8 mouse cellular contexts compared by ENCODE assay signal in genomic region chr6:114874138-114874928, GRCm38 (mm10).
A peak's percentile ranks its signal among the peaks of the same experiment; 100 is the strongest.
DNase-seq lines count a peak whose midpoint lies in the region; ATAC-seq and TF ChIP-seq lines count a peak whose summit lies in the region.

No protein-coding gene starts in this region.

- peak overlapping the region; percentile 95 for H3K4me2 ChIP-seq in intestine, embryonic 14.5 days (ENCODE audit: low read length)
- peak overlapping the region; percentile 91 for H3K4me2 ChIP-seq in liver, embryonic 15.5 days

- WGBS in forebrain, embryonic 10.5 days: 9% methylated on average over 19 of the region's 19 CpGs
- 16% methylated on average over 19 of the region's 19 CpGs for WGBS in intestine, embryonic 14.5 days
- WGBS in liver, embryonic 15.5 days (ENCODE audit: insufficient replicate concordance): 7% methylated on average over 19 of the region's 19 CpGs

- TF ChIP-seq EP300 in MEL (IDR thresholded peaks at IDR 0.05; ENCODE audit: low read depth in 1 of 2, low read length in 2 of 2): no peak

- no peaks in the 10 kb centered on the region; the same call in 1 of the 2 replicates for H3K79me2 ChIP-seq in MEL (ENCODE audit: control insufficient read depth, insufficient read depth, low read length, poor library complexity)

- H3K27me3 ChIP-seq in MEL (ENCODE audit: control insufficient read depth in 1 of 2, insufficient read depth in 2 of 2, low read length in 2 of 2): no peaks in the 10 kb centered on the region
- H3K27me3 ChIP-seq in forebrain, embryonic 10.5 days (ENCODE audit: poor library complexity, severe bottlenecking): no peaks in the 10 kb centered on the region
- no peaks in the 10 kb centered on the region for H3K27me3 ChIP-seq in intestine, embryonic 14.5 days (replicated peaks; ENCODE audit: control insufficient read depth, insufficient read depth, low read length)
- H3K27me3 ChIP-seq in liver, embryonic 15.5 days: no peaks in the 10 kb centered on the region

- TF ChIP-seq CTCF in MEL (IDR thresholded peaks at IDR 0.05 in 2 of 3, conservative IDR thresholded peaks at IDR 0.05 in 1 of 3; ENCODE audit: control insufficient read depth in 1 of 3, insufficient read depth in 1 of 3, low read depth in 2 of 3, low read length in 3 of 3, poor library complexity in 1 of 3, severe bottlenecking in 1 of 3): no peak

- H3K27ac ChIP-seq in MEL (ENCODE audit: control insufficient read depth, low read depth, low read length): peak overlapping the region; percentile 91
- H3K27ac ChIP-seq in forebrain, embryonic 10.5 days: peak overlapping the region; percentile 97
- H3K27ac ChIP-seq in intestine, embryonic 14.5 days (ENCODE audit: low read depth): peak overlapping the region; percentile 97
- peak overlapping the region; percentile 87 for H3K27ac ChIP-seq in liver, embryonic 15.5 days (replicated peaks)

- no peak for TF ChIP-seq RAD21 in MEL (IDR thresholded peaks at IDR 0.05; ENCODE audit: low read depth, low read length)

- peaks cover 2 to 13% of the 10 kb centered on the region in 2 experiments for H3K4me1 ChIP-seq in MEL (ENCODE audit: control insufficient read depth in 1 of 2, insufficient read depth in 2 of 2, low read length in 2 of 2)
- H3K4me1 ChIP-seq in forebrain, embryonic 10.5 days: peaks cover 95% of the 10 kb centered on the region
- H3K4me1 ChIP-seq in intestine, embryonic 14.5 days (replicated peaks; ENCODE audit: control insufficient read depth, insufficient read depth, low read length): peaks cover 77% of the 10 kb centered on the region
- H3K4me1 ChIP-seq in liver, embryonic 15.5 days (replicated peaks): peaks cover 69% of the 10 kb centered on the region

- H3K36me3 ChIP-seq in MEL (ENCODE audit: control insufficient read depth in 1 of 2, insufficient read depth in 2 of 2, low read length in 2 of 2): peaks cover 0 to 5% of the 10 kb centered on the region in 2 experiments; a peak in 2 of 4 replicates
- peaks cover 25% of the 10 kb centered on the region for H3K36me3 ChIP-seq in forebrain, embryonic 10.5 days (replicated peaks)
- 0 out of 2 replicates have a peak, but pooled peaks cover 2% of the 10 kb centered on the region for H3K36me3 ChIP-seq in intestine, embryonic 14.5 days (ENCODE audit: control insufficient read depth, insufficient read depth, low read length)
- peaks cover 10% of the 10 kb centered on the region; the same call in 1 of the 2 replicates for H3K36me3 ChIP-seq in liver, embryonic 15.5 days (replicated peaks)

- H3K9ac ChIP-seq in MEL (ENCODE audit: control insufficient read depth, low read depth, low read length, poor library complexity, severe bottlenecking): peak overlapping the region; percentile 65
- H3K9ac ChIP-seq in intestine, embryonic 14.5 days (ENCODE audit: low read length): peak overlapping the region; percentile 68
- H3K9ac ChIP-seq in liver, embryonic 15.5 days: peak overlapping the region; percentile 66

- no peaks in the 10 kb centered on the region for H3K9me3 ChIP-seq in MEL (replicated peaks; ENCODE audit: insufficient read depth, low read length)
- no peaks in the 10 kb centered on the region for H3K9me3 ChIP-seq in forebrain, embryonic 10.5 days
- H3K9me3 ChIP-seq in intestine, embryonic 14.5 days (ENCODE audit: control insufficient read depth, low read length): no peaks in the 10 kb centered on the region; the same call in 1 of the 2 replicates
- H3K9me3 ChIP-seq in liver, embryonic 15.5 days (replicated peaks): no peaks in the 10 kb centered on the region

- peak; percentile 54 for ATAC-seq in intestine, embryonic 14.5 days (replicated peaks; ENCODE audit: low FRiP score, low TSS enrichment, low read depth)
- ATAC-seq in liver, embryonic 15.5 days (ENCODE audit: insufficient read depth): peak; percentile 43

- H3K4me3 ChIP-seq in MEL (ENCODE audit: control insufficient read depth in 1 of 2, insufficient read depth in 1 of 2, low read depth in 2 of 2, low read length in 2 of 2): peak overlapping the region; percentile 62 to 65
- peak overlapping the region; percentile 60 for H3K4me3 ChIP-seq in forebrain, embryonic 10.5 days
- peak overlapping the region; percentile 45 for H3K4me3 ChIP-seq in intestine, embryonic 14.5 days (ENCODE audit: low read depth, low read length)
- H3K4me3 ChIP-seq in liver, embryonic 15.5 days (replicated peaks): peak overlapping the region; percentile 63

- peak; percentile 29 to 37 for DNase-seq in cerebellum, postnatal 36 days
- no peak for DNase-seq in cerebellum, postnatal 14 days
- DNase-seq in MEL (ENCODE audit: low read depth, low spot score): peak; percentile 52
- DNase-seq in forebrain, embryonic 10.5 days (ENCODE audit: extremely low spot score, low spot score): peak; percentile 50
- DNase-seq in intestine, embryonic 14.5 days (ENCODE audit: low spot score): no peak
- peak; percentile 58 for DNase-seq in retina, embryonic 14.5 days (ENCODE audit: low spot score)
- no peak for DNase-seq in layer of hippocampus, adult 9-11 months

- no peak for TF ChIP-seq POLR2A in MEL (IDR thresholded peaks at IDR 0.05; ENCODE audit: control insufficient read depth in 1 of 2, insufficient read depth in 1 of 2, low read depth in 1 of 2, low read length in 2 of 2, poor library complexity in 1 of 2)

TF ChIP-seq in MEL, 35 proteins besides CTCF, POLR2A, EP300 and RAD21:
- TF ChIP-seq POLR2AphosphoS2 (IDR thresholded peaks at IDR 0.05; ENCODE audit: low read length): no peak
- no peak for TF ChIP-seq MAX (IDR thresholded peaks at IDR 0.05; ENCODE audit: low read length)
- 0 out of 2 replicates have a peak, but pooled peaks have one; percentile 5 for TF ChIP-seq MXI1 (IDR thresholded peaks at IDR 0.05; ENCODE audit: low read depth, low read length)
- peak; percentile 81; the same call in 1 of the 2 replicates for TF ChIP-seq BHLHE40 (IDR thresholded peaks at IDR 0.05; ENCODE audit: borderline replicate concordance, low read depth, low read length)
- TF ChIP-seq ETS1 (IDR thresholded peaks at IDR 0.05; ENCODE audit: low read depth, low read length): no peak
- peak; percentile 76 for TF ChIP-seq USF1 (IDR thresholded peaks at IDR 0.05; ENCODE audit: low read depth, low read length)
- no peak for TF ChIP-seq NRF1 (IDR thresholded peaks at IDR 0.05; ENCODE audit: insufficient read depth, low read depth, low read length, poor library complexity, severe bottlenecking)
- TF ChIP-seq KAT2A (conservative IDR thresholded peaks at IDR 0.05; ENCODE audit: low read depth, low read length): no peak
TF ChIP-seq in MEL: peak in this region for 3.

Comparison
In these comparisons a context has a peak if more than half of its experiments do, and no peak if none do; other contexts are left out.
1. DNase-seq: peak in cerebellum, postnatal 36 days (2 of 2), MEL (single experiment), forebrain, embryonic 10.5 days (single experiment) and retina, embryonic 14.5 days (single experiment); none in cerebellum, postnatal 14 days (0 of 2), intestine, embryonic 14.5 days (single experiment) and layer of hippocampus, adult 9-11 months (single experiment).
2. Peak in every context shown above with its lines, with median percentiles within 50 percentile points of each other: H3K27ac ChIP-seq, H3K4me3 ChIP-seq and H3K9ac ChIP-seq.